Mouse (Mus musculus) midbrain, embryonic 10.5 days (tissue): ENCODE results near the gene St6galnac1. TPM values are rescaled to one million over a fixed set of nuclear protein-coding genes. Genes with fewer than 3 reads are reported as not detected.
A peak's percentile ranks its signal among the peaks of the same experiment; 100 is the strongest.
"Not testable (repeated sequence)": the region's sequence is repeated elsewhere in the genome, so short reads cannot be mapped to it uniquely, and the experiment has no call there.

Source experiments
- DNase-seq: peaks from one replicate; pipeline ENCODE4 v3.0.0-alpha.2; 2017; ENCODE audit warnings: low spot score
- H3K27ac ChIP-seq: fragments of 300-500 bp; sonication (generic); replicated peaks from 2 replicates; pipeline ENCODE4 v1.5.1; 2016; ENCODE audit warnings: mild to moderate bottlenecking
- H3K27me3 ChIP-seq: fragments of 300-500 bp; sonication (generic); 2 replicates; pipeline ENCODE4 v1.6.1; 2016; ENCODE audit warnings: low read depth, mild to moderate bottlenecking; ENCODE audit not compliant: poor library complexity, severe bottlenecking
- H3K36me3 ChIP-seq: fragments of 300-500 bp; sonication (generic); 2 replicates; pipeline ENCODE4 v1.6.1; 2016; ENCODE audit warnings: mild to moderate bottlenecking, moderate library complexity
- H3K4me1 ChIP-seq: fragments of 300-500 bp; sonication (generic); 2 replicates; pipeline ENCODE4 v1.6.1; 2016
- H3K4me3 ChIP-seq: fragments of 300-500 bp; sonication (generic); 2 replicates; pipeline ENCODE4 v1.5.1; 2016; ENCODE audit warnings: mild to moderate bottlenecking, moderate library complexity
- H3K9me3 ChIP-seq: fragments of 300-500 bp; sonication (generic); replicated peaks from 2 replicates; pipeline ENCODE4 v1.6.1; 2016; ENCODE audit warnings: mild to moderate bottlenecking
- WGBS: fragments of 180-500 bp; shearing (Covaris S2); methylation state at CpG from one replicate; pipeline ENCODE4 v1.1.7; 2016; 5-methylcytosine and 5-hydroxymethylcytosine counted together
- polyA plus RNA-seq: library from polyadenylated mRNA; unstranded; fragments of >200 nt; fragmentation: Nextera tagmentation; extraction: Ambion mirVana; gene quantifications from 2 replicates; pipeline ENCODE4 v1.2.1, GENCODE M21; 2016

Gene St6galnac1
- polyA plus RNA-seq = not detected in 2 replicates

DNA sequence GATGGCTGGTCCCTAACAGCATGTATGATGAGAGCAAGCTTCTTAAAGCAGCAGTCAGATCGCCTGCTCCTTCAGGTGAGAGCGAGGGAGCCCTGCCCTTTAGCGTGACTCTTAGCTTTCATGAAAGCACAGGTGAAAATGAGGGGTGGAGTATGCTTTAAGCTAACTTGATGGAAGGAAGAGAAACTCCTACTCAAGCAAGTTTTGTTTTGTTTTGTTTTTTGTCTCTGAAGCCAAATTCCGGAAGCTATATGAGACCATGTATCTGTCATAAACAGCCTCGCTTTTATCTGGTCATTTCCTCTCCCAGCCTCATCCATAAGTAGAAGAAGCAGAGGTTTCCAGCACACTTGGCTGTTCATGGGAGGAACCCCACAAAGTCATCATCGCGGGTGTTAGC is at the start of gene St6galnac1:
Gene St6galnac1 (minus strand): TSS at position 101 of the 400 bp plus-strand sequence.
- no peaks in the 10 kb centered on the region for H3K9me3 ChIP-seq
- DNase-seq = no peak
- no peaks in the 10 kb centered on the region for H3K4me1 ChIP-seq
- 82% methylated on average over 7 of the region's 7 CpGs for WGBS
- no peak within 1 kb of the TSS for H3K27ac ChIP-seq
- H3K36me3 ChIP-seq = no peaks in the 10 kb centered on the region
- no peaks in the 10 kb centered on the region for H3K27me3 ChIP-seq
- no peak within 1 kb of the TSS for H3K4me3 ChIP-seq

DNA sequence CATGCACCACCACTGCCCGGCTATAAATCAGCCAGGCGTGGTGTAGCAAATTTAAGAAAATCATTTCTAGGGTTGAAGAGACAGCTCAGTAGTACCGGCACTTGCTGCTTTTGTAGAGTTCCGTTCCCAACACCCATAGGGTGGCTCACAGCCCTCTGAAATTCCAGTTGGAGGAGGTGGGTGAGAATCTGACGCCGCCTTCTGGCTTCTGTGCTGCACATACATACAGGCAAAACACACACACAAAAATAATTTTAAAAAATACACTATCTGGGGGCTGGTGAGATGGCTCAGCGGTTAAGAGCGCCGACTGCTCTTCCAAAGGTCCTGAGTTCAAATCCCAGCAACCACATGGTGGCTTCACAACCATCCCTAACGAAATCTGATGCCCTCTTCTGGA is 48.6 kb upstream of the St6galnac1 start:
- DNase-seq, H3K4me3 ChIP-seq, H3K27ac ChIP-seq, H3K9me3 ChIP-seq, H3K27me3 ChIP-seq, H3K36me3 ChIP-seq: not testable (repeated sequence)
- H3K4me1 ChIP-seq = peaks cover 70% of the 10 kb centered on the region
- WGBS = 96% methylated on average over 10 of the region's 10 CpGs

DNA sequence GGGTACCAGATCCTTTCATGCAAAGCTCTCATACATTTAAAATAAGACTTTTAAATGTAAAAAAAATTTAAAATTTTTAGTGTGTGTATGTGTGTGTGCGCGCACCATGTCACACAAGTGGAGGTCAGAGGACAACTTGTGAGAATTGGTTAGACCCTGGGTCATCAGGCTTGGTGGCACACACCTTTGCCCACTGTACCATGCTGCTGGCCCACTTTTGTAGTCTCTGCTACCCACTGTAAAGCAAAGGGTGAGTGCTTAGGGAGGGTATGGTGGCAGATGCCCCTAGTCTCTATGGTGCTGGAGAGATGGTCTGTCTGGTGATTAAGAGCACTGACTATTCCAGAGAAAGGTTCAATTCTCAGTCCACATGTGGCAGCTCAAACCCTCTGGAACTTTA is 47.9 kb upstream of the St6galnac1 start:
- peaks cover 68% of the 10 kb centered on the region for H3K4me1 ChIP-seq
- H3K9me3 ChIP-seq = no peaks in the 10 kb centered on the region
- WGBS = 96% methylated on average over 2 of the region's 2 CpGs
- no peaks in the 10 kb centered on the region for H3K36me3 ChIP-seq
- H3K4me3 ChIP-seq = no peak overlapping the region
- no peak for DNase-seq
- 0 out of 2 replicates have a peak, but pooled peaks cover 5% of the 10 kb centered on the region for H3K27me3 ChIP-seq
- no peak overlapping the region for H3K27ac ChIP-seq

DNA sequence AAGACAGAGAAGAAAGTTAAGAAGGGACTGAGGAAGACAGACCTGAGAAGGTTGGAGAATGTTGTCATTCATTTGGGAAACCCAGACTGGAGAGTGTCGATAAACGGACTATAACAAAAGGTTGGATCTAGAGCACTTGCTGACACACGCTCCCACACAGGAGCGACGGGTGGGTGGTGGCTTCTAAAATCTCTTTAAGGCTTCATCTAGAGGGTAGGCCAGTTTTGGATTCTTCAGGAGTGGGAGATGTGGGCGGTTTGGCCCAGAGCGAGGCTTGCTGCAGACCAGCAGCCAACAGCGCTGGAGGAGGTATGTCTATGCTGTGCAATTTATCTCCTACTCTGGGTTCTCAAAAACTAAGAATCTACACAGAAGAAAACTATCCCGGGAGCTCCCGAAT is 47.3 kb upstream of the St6galnac1 start:
- H3K9me3 ChIP-seq = no peaks in the 10 kb centered on the region
- H3K4me3 ChIP-seq = no peak overlapping the region
- H3K27me3 ChIP-seq = 0 out of 2 replicates have a peak, but pooled peaks cover 5% of the 10 kb centered on the region
- peak overlapping the region; percentile 64 for H3K27ac ChIP-seq
- H3K36me3 ChIP-seq = no peaks in the 10 kb centered on the region
- 85% methylated on average over 10 of the region's 10 CpGs for WGBS
- DNase-seq = no peak
- H3K4me1 ChIP-seq = peaks cover 63% of the 10 kb centered on the region

DNA sequence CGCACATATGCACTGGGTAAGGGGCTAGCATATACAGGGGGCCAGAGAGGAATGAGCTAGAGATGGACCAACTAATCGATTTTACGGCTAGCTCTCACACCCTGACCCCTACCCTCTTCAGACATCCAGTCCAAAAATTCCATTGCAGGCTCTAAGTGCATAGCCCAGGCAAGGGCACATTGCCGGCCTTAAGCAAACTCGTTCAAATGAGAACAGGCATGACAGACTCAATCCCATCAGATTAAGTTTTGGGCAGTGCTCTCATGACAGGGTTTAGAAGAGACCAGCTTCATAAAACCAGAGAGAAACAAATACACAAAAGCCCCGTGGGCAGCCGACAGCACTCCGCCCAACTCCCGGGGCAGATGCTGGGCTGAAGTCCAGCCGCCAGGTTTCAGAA is 46.9 kb upstream of the St6galnac1 start:
- WGBS = 64% methylated on average over 10 of the region's 10 CpGs
- no peak overlapping the region for H3K4me3 ChIP-seq
- DNase-seq = no peak

GRCm38 (mm10) chr11:116821057-116821940 is 46.0 kb upstream of the St6galnac1 start:
- H3K4me1 ChIP-seq = peaks cover 61% of the 10 kb centered on the region
- no peaks in the 10 kb centered on the region for H3K9me3 ChIP-seq
- 0 out of 2 replicates have a peak overlapping the region, but pooled peaks have one; percentile 12 for H3K4me3 ChIP-seq
- H3K36me3 ChIP-seq = no peaks in the 10 kb centered on the region
- peak overlapping the region; percentile 64 for H3K27ac ChIP-seq
- DNase-seq = no peak
- no peaks in the 10 kb centered on the region for H3K27me3 ChIP-seq
- 64% methylated on average over 13 of the region's 13 CpGs for WGBS

More for the DNA sequence above, 46.9 kb upstream of the St6galnac1 start:
- Histone ChIP-seq H3K4me1 (peaks cover 61% of the 10 kb centered on the region), H3K27ac (peak overlapping the region; percentile 64), H3K36me3 (no peaks in the 10 kb centered on the region), H3K9me3 (no peaks in the 10 kb centered on the region), H3K27me3 (0 out of 2 replicates have a peak, but pooled peaks cover 5% of the 10 kb centered on the region)

- H3K9me3 ChIP-seq = no peaks in the 10 kb centered on the region
- no peak overlapping the region for H3K4me3 ChIP-seq
- H3K4me1 ChIP-seq = peaks cover 62% of the 10 kb centered on the region
- 93% methylated on average over 5 of the region's 5 CpGs for WGBS
- H3K36me3 ChIP-seq = no peaks in the 10 kb centered on the region
- no peak for DNase-seq
- H3K27ac ChIP-seq = peak overlapping the region; percentile 64
- H3K27me3 ChIP-seq = no peaks in the 10 kb centered on the region
Measured at GRCm38 (mm10) chr11:116819932-116820593, 44.8 kb upstream of the St6galnac1 start.

GRCm38 (mm10) chr11:116818722-116819121 is 43.4 kb upstream of the St6galnac1 start:
- peaks cover 72% of the 10 kb centered on the region for H3K4me1 ChIP-seq
- WGBS = 80% methylated on average over 8 of the region's 8 CpGs
- no peak overlapping the region for H3K4me3 ChIP-seq
- H3K36me3 ChIP-seq = no peaks in the 10 kb centered on the region
- no peak for DNase-seq
- 0 out of 2 replicates have a peak overlapping the region, but pooled peaks have one; percentile 23 for H3K27ac ChIP-seq
- H3K9me3 ChIP-seq = no peaks in the 10 kb centered on the region
- H3K27me3 ChIP-seq = no peaks in the 10 kb centered on the region

DNA sequence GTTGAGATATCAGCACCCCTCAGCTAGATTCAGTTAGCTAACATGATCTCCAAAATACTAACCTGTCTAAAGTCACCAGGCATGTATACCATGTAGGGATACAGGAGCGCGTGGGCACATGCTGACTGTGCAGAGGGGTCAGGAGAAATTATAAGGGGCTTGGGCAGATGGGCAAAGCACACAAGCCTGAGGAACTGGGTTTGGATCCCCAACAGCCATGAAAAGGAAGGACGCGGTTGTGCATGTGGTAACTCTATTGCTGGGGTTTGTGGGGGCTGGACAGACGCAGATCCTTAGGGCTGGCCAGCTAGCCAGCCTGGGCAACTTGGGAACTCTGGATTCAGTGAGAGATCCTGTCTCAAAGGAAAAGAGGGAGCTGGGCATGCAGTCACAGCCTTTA is 42.3 kb upstream of the St6galnac1 start:
- no peaks in the 10 kb centered on the region for H3K9me3 ChIP-seq
- H3K27ac ChIP-seq = no peak overlapping the region
- WGBS = 94% methylated on average over 5 of the region's 5 CpGs
- peaks cover 81% of the 10 kb centered on the region for H3K4me1 ChIP-seq
- DNase-seq = no peak
- no peaks in the 10 kb centered on the region for H3K36me3 ChIP-seq
- H3K27me3 ChIP-seq = no peaks in the 10 kb centered on the region
- no peak overlapping the region for H3K4me3 ChIP-seq

GRCm38 (mm10) chr11:116816769-116817168 is 41.5 kb upstream of the St6galnac1 start:
- Histone ChIP-seq H3K4me3 (no peak overlapping the region; the same call in 1 of the 2 replicates), H3K4me1 (peaks cover 81% of the 10 kb centered on the region), H3K36me3 (no peaks in the 10 kb centered on the region), H3K9me3 (no peaks in the 10 kb centered on the region), H3K27me3 (no peaks in the 10 kb centered on the region), H3K27ac (no peak overlapping the region; the same call in 1 of the 2 replicates)
- no peak for DNase-seq
- 82% methylated on average over 5 of the region's 5 CpGs for WGBS

DNA sequence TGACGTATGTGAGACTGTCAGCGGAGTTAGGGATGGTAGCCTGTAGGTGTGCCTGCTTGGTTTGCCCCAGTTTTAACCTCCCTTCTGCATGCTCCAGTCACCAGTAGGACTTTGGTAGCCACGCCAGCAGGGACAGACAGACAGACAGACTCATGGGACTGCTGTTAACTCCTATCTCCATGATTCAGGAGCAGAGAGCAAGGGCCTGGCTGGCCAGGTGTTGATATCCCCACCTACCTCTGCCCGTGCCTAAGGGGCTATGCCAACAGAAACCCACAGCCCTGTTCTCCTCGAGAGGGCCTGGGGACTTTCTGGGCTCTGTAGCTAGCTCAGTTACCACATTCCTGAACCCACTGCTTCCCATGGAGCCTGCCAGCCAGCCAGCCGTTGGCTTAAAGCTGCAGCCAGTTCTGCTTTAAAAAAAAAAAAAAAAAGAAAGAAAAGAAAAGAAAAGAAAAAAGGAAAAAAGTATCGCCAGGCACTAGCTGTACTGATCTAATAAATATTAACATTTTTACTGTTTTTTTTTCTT is 39.6 kb upstream of the St6galnac1 start:
- H3K4me3 ChIP-seq = peak overlapping the region; percentile 51; the same call in 1 of the 2 replicates
- 25% methylated on average over 7 of the region's 7 CpGs for WGBS
- peak; percentile 21 for DNase-seq
- peak overlapping the region; percentile 89 for H3K27ac ChIP-seq
- H3K9me3 ChIP-seq = no peaks in the 10 kb centered on the region
- peaks cover 84% of the 10 kb centered on the region for H3K4me1 ChIP-seq
- H3K36me3 ChIP-seq = no peaks in the 10 kb centered on the region; the same call in 1 of the 2 replicates
- H3K27me3 ChIP-seq = no peaks in the 10 kb centered on the region

GRCm38 (mm10) chr11:116814076-116814883 is 39.0 kb upstream of the St6galnac1 start:
- 4% methylated on average over 20 of the region's 20 CpGs for WGBS
- peaks cover 89% of the 10 kb centered on the region for H3K4me1 ChIP-seq
- H3K27me3 ChIP-seq = peaks cover 5% of the 10 kb centered on the region
- H3K36me3 ChIP-seq = peaks cover 3% of the 10 kb centered on the region; the same call in 1 of the 2 replicates
- peak; percentile 68 for DNase-seq
- peak overlapping the region; percentile 51 for H3K4me3 ChIP-seq
- H3K9me3 ChIP-seq = no peaks in the 10 kb centered on the region
- H3K27ac ChIP-seq = peak overlapping the region; percentile 89
